Mouse (Mus musculus) left cerebral cortex, adult 18-20 months (tissue): Measurements from ENCODE around the gene Uspl1. TPM values are rescaled to one million over a fixed set of nuclear protein-coding genes. Genes with fewer than 3 reads are reported as not detected.

Experiments
- DNase-seq, 2 experiments: peaks; one replicate each; pipeline ENCODE4 v3.0.0; 2021 to 2022; ENCODE audit warnings: low spot score in 2 of 2, mixed read lengths in 1 of 2
- total RNA-seq, 2 experiments: library from RNA; stranded (reverse); gene quantifications; 2 replicates each; pipeline ENCODE4 v1.2.3; 2021

Uspl1 gene
- total RNA-seq, 2 experiments from 2014 or later, result 42.5 to 42.6 TPM

DNA sequence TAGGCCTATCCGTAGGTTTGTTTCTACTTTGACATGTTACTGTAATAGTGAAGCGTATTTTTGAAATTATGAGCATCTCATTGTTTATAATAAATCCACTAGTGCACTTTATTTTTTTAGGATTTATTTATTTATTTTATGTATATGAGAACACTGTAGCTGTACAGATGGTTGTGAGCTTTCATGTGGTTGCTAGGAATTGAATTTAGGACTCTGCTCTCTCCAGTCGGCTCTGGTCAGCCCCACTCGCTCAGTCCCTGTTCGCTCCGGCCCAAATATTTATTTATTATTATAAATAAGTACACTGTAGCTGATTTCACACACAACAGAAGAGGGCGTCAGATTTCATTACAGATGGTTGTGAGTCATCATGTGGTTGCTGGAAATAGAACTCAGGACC, 24.6 kb downstream of the Uspl1 start:
- no peak for DNase-seq

DNA sequence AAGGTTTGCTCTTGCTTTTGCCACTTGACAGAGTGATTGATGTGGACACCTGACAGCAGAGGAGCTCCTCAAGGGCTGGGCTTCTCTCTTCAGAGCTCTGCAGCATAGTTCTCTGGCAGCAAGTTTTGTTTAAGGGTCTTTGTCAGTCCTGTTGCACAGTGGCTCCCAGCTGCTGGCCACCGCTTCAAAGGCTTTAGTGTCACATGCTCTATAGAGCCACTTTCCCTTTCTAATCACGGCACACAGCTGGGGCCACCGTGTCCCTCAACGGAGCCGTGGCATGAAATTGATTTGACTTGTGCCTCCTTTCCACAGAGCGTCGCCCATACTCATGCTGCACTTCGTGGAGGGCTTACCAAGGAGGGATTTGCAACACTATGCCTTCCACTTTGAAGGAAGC, 25.2 kb downstream of the Uspl1 start:
- no peak for DNase-seq

- DNase-seq, result no peak
These were observed 26.9 kb downstream of the Uspl1 start for GRCm38 (mm10) chr5:149211041-149211440.

GRCm38 (mm10) chr5:149212806-149213205, 28.7 kb downstream of the Uspl1 start:
- no peak for DNase-seq

DNA sequence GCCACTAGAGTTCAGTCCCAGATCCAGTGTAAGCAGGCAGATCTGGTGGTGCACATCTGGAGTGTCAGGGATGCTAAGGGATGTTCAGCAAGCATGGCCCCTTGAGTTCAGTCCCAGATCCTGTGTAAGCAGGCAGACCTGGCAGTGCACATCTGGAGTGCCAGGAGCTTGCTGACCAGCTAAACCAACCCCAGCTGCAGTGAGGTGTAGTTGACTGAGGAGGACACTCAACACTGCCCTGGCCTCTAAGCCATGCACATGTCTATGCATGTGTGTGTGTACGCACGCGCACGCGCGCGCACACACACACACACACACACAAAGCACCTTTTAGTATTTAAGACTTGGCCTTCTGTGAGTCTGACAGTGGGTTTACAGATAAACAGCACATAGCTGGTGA, 31.4 kb downstream of the Uspl1 start:
- DNase-seq, result no peak

GRCm38 (mm10) chr5:149217524-149218357, 33.6 kb downstream of the Uspl1 start:
- DNase-seq, result no peak

- DNase-seq, result no peak
These were observed 35.3 kb downstream of the Uspl1 start for GRCm38 (mm10) chr5:149219493-149219892.

- DNase-seq, result no peak
These were observed 37.2 kb downstream of the Uspl1 start for GRCm38 (mm10) chr5:149221355-149221754.

DNA sequence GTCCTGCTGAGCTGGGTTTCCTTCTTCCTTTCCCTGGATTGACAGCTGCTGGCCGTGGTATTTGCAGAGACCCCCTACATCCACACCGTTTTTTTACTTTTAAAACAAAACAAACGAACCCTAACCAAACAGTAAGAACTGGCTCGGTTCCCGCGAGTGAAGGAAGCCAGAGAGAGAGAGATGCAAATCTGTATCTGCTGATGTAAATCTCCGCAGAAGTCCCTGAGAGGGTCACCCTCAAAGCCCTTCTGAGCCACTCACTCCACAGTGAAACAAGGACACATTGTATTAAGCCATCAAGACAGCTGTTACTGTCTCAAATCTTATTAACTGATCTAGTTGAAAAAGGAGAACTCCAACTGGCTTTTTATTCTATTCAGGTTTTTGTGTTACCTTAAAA, 40.5 kb downstream of the Uspl1 start:
- DNase-seq, result no peak

GRCm38 (mm10) chr5:149228700-149229618, 44.8 kb downstream of the Uspl1 start:
- peak; percentile 99 for DNase-seq

DNA sequence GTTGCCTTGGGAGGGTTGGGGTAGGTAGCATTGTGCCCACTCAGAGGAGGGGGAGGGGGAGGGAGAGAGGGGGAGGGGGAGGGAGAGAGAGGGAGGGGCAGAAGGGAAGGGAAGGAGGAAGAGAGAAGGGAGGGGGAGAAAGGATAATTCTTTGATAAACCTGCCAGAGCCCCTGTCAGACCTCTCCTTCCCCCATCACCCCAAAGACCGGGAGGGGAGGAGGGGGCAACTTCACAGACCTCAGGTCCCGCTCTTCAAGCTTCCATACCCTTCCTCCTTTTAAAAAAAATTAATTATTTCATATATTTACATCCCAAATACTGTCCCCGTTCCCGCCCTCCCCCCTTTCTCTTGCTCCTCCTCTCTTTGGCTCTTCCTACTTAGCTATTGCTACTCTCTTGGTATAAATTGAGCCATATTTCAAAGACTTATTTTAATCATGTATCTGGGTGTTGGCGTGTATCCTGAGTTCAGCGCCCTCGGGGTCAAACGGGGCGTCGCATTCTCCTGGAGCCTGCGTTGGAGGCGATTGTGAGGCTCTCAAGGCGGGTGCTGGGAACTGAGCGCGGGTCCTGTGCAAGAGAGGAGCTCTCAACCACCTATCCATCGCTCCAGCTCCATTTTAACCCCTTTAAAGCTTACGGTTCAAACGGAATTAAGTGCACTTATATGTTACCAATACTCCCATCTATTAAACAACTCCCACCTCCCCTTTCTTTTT, 45.6 kb downstream of the Uspl1 start:
- DNase-seq, result no peak

- DNase-seq, result no peak
These were observed 50.9 kb downstream of the Uspl1 start for GRCm38 (mm10) chr5:149235002-149235401.

- no peak for DNase-seq
These were observed 53.2 kb downstream of the Uspl1 start for GRCm38 (mm10) chr5:149237221-149237950.

DNA sequence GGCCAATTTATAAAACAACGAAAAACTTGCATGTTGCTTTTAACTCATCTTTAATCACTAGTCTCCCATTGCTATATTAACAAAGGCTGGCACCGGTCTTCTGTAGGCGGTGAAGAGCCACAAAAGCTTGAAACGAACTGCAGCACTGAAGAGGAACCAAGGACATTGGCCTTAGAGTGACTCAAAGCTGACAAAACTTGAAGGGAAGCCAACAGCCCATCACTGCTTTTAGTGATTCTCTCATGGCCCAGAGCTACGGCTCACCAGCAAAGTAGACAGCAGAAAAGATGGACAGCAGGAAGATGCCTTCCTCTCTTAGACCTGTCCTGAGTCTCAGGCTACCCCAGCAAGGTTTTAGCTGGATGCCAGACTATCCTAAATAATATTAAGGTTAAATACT, 58.3 kb downstream of the Uspl1 start:
- DNase-seq, result no peak

GRCm38 (mm10) chr5:149243053-149243452, 58.9 kb downstream of the Uspl1 start:
- no peak for DNase-seq

GRCm38 (mm10) chr5:149245391-149245964, 61.3 kb downstream of the Uspl1 start:
- no peak for DNase-seq

- DNase-seq, result no peak
These were observed 61.9 kb downstream of the Uspl1 start for GRCm38 (mm10) chr5:149245965-149246470.

GRCm38 (mm10) chr5:149247047-149247904, 63.1 kb downstream of the Uspl1 start:
- DNase-seq, result no peak

DNA sequence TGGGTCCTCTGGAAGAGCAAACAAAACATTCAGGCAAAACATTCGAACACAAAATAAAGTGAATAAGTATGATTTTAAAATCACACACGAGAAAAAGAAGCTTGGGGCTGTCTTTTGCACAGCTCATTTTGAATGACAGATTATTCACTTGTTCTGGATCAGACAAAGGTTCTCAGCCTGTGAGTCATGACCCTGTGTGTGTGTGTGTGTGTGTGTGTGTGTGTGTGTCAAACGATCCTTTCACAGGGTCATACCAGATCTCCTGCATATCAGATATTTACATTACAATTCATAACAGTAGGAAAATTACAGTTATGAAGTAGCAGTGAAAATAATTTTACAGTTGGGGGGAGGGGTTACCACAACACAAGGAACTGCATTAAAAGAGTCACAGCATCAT, 68.2 kb downstream of the Uspl1 start:
- DNase-seq, result no peak
